Mouse (Mus musculus) lung, embryonic 14.5 days (tissue): ENCODE measurements around the gene Hist1h4i. TPM values are rescaled to one million over a fixed set of nuclear protein-coding genes. Genes with fewer than 3 reads are reported as not detected.
"Not testable (repeated sequence)": the region's sequence is repeated elsewhere in the genome, so short reads cannot be mapped to it uniquely, and the experiment has no call there.

Source experiments
- ATAC-seq: fragments of 200-750 bp; cut with Nextera tagmentation; 2 replicates; pipeline ENCODE4 v1.8.0; 2017; ENCODE audit warnings: mild to moderate bottlenecking, moderate TSS enrichment, moderate library complexity; ENCODE audit not compliant: insufficient read depth
- DNase-seq: peaks from one replicate; pipeline ENCODE4 v3.0.0-alpha.2; 2015
- H3K27ac ChIP-seq: fragments of 300-500 bp; sonication (generic); 2 replicates; pipeline ENCODE4 v1.5.1; 2014; ENCODE audit warnings: low read depth, mild to moderate bottlenecking, moderate library complexity
- H3K27me3 ChIP-seq: fragments of 300-500 bp; sonication (generic); 2 replicates; pipeline ENCODE4 v1.6.1; 2014; ENCODE audit warnings: low read length, control low read depth; ENCODE audit not compliant: insufficient read depth
- H3K36me3 ChIP-seq: fragments of 300-500 bp; sonication (generic); 2 replicates; pipeline ENCODE4 v1.6.1; 2014; ENCODE audit warnings: control low read depth; ENCODE audit not compliant: insufficient read depth
- H3K4me1 ChIP-seq: fragments of 300-500 bp; sonication (generic); 2 replicates; pipeline ENCODE4 v1.6.1; 2014; ENCODE audit warnings: antibody characterized with exemption, control low read depth; ENCODE audit not compliant: insufficient read depth
- H3K4me2 ChIP-seq: fragments of 300-500 bp; sonication (generic); 2 replicates; pipeline ENCODE4 v1.6.1; 2014; ENCODE audit warnings: mild to moderate bottlenecking
- H3K4me3 ChIP-seq: fragments of 300-500 bp; sonication (generic); 2 replicates; pipeline ENCODE4 v1.5.1; 2014; ENCODE audit warnings: low read depth, low read length
- H3K9ac ChIP-seq: fragments of 300-500 bp; sonication (generic); 2 replicates; pipeline ENCODE4 v1.6.1; 2014
- H3K9me3 ChIP-seq: fragments of 300-500 bp; sonication (generic); 2 replicates; pipeline ENCODE4 v1.6.1; 2016; ENCODE audit warnings: low read depth, low read length, control low read depth
- CTCF ChIP-seq: IDR thresholded peaks from 2 replicates; pipeline ENCODE4 v1.5.1; 2016; ENCODE audit warnings: antibody characterized with exemption, low read depth
- WGBS: fragments of 180-500 bp; shearing (Covaris S2); extraction: QIAGEN DNeasy Blood & Tissue Kit; methylation state at CpG from one replicate; pipeline ENCODE4 v1.1.7; 2014; 5-methylcytosine and 5-hydroxymethylcytosine counted together
- polyA plus RNA-seq: library from polyadenylated mRNA; unstranded; fragments of >200 nt; fragmentation: Nextera tagmentation; extraction: Ambion mirVana; gene quantifications from 2 replicates; pipeline ENCODE4 v1.2.1, GENCODE M21; 2014

Hist1h4i gene
- 26.4 and 26.7 TPM in 2 replicates for polyA plus RNA-seq

DNA sequence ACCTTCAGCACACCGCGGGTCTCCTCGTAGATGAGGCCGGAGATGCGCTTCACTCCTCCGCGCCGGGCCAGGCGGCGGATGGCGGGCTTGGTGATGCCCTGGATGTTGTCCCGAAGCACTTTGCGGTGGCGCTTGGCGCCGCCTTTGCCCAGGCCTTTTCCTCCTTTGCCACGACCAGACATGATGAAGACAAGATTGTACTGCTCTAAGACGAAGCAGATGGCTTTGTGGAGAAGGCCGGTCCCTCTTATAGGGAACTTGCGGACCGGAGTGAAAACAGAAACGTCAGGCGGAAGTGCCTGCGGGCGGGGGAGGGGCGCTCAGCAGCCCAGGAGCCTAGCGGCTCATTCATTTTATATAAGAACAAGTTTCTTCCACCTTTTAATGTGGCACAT, at the start of gene Hist1h4i:
Hist1h4i (minus strand) TSS at position 221 of the 395 bp plus-strand sequence.
- DNase-seq = peak; percentile 98
- not testable (repeated sequence) for H3K27me3 ChIP-seq, H3K4me1 ChIP-seq, H3K36me3 ChIP-seq, H3K9me3 ChIP-seq
- 0% methylated on average over 23 of the region's 27 CpGs for WGBS
- H3K4me2 ChIP-seq = peak within 1 kb of the TSS; percentile 80
- peak within 1 kb of the TSS; percentile 81 for H3K9ac ChIP-seq
- peak within 1 kb of the TSS; percentile 46 for H3K4me3 ChIP-seq
- ATAC-seq = peak; percentile 64
- peak within 1 kb of the TSS; percentile 98 for H3K27ac ChIP-seq

DNA sequence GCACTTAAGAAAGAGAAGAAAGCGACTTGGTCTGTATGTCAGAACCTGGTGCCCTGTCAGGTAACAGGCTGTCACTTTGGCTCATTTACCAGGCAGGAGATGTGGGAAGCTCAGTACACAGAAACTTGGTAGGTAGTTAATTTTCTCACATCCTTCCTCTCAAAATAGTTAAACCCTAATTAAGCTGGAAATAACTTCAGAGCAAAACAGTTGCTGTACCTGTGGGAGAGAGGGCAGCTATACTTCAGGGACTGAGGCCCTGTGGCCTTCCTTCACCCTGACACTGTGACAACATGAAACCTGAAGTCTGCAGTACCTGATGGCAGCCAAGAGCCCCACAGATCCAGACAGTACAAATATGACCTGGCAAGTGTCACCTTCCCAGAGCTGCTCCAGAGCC, 43.0 kb upstream of the Hist1h4i start, which contains the start of gene Vmn1r188:
Vmn1r188 (plus strand) TSS at position 301 of the 400 bp plus-strand sequence.
- not testable (repeated sequence) for H3K27ac ChIP-seq, H3K4me3 ChIP-seq, H3K36me3 ChIP-seq, ATAC-seq, DNase-seq, H3K4me1 ChIP-seq, H3K4me2 ChIP-seq, H3K27me3 ChIP-seq, H3K9me3 ChIP-seq, H3K9ac ChIP-seq
- 84% methylated on average over 1 of the region's 1 CpGs for WGBS

- no peak for TF ChIP-seq CTCF
- H3K4me3 ChIP-seq = no peak overlapping the region
- no peak for DNase-seq
- no peaks in the 10 kb centered on the region for H3K36me3 ChIP-seq
- H3K4me1 ChIP-seq = no peaks in the 10 kb centered on the region
- no peaks in the 10 kb centered on the region for H3K9me3 ChIP-seq
- WGBS = 31% methylated on average over 1 of the region's 1 CpGs
- no peak overlapping the region for H3K27ac ChIP-seq
- H3K27me3 ChIP-seq = no peaks in the 10 kb centered on the region
- H3K4me2 ChIP-seq = no peak overlapping the region
- ATAC-seq = no peak
- H3K9ac ChIP-seq = no peak overlapping the region
Observed at GRCm38 (mm10) chr13:22063468-22063867, 22.3 kb upstream of the Hist1h4i start.

- Histone ChIP-seq H3K4me2 (no peak overlapping the region), H3K27ac (no peak overlapping the region), H3K27me3 (no peaks in the 10 kb centered on the region), H3K36me3 (no peaks in the 10 kb centered on the region), H3K4me3 (no peak overlapping the region), H3K9ac (no peak overlapping the region), H3K4me1 (no peaks in the 10 kb centered on the region), H3K9me3 (no peaks in the 10 kb centered on the region)
- no peak for DNase-seq
- no peak for TF ChIP-seq CTCF
- 73% methylated on average over 1 of the region's 1 CpGs for WGBS
- ATAC-seq = no peak
Observed at GRCm38 (mm10) chr13:22061422-22061821, 20.3 kb upstream of the Hist1h4i start.

DNA sequence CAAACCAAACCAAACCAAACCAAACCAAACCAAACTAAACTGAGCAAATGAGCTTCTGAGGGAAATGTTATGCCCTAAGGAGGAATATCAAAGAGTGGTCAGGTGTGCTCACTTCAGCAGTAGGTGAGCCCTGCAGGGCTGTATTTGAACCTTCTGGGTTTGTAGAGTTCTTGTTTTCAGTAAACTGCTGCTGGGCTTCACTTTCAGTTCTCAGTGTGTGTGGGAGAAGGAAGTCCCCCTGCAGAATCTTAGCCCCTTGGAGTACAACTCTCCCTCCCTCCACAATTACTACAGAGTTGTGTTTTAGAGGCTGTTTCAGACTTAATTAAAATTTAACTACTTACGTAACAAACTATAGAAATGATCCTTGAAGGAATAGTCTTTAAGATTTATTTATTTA, 12.6 kb upstream of the Hist1h4i start:
- DNase-seq (no peak), ATAC-seq (no peak)
- Histone ChIP-seq H3K36me3 (no peaks in the 10 kb centered on the region), H3K9ac (no peak overlapping the region), H3K9me3 (no peaks in the 10 kb centered on the region), H3K27ac (no peak overlapping the region), H3K27me3 (no peaks in the 10 kb centered on the region), H3K4me2 (no peak overlapping the region), H3K4me1 (no peaks in the 10 kb centered on the region), H3K4me3 (no peak overlapping the region)
- WGBS = 92% methylated on average over 1 of the region's 1 CpGs
- no peak for TF ChIP-seq CTCF

DNA sequence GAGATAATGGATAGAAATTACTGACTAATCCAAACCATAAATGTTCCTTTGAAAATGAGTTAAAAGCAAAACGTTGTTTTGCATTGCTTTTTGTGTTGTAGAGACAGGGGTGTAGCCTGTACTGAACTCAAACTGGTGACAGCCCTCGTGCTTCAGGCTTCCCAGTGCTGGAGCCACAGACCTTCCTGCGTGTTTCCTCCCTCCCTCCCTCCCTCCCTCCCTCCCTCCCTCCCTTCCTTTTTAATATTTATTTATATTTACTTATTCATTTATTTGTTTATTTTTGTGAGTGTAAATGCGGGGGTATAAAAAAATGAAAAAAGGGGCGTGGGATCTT, 10.3 kb upstream of the Hist1h4i start:
- TF ChIP-seq CTCF = no peak

DNA sequence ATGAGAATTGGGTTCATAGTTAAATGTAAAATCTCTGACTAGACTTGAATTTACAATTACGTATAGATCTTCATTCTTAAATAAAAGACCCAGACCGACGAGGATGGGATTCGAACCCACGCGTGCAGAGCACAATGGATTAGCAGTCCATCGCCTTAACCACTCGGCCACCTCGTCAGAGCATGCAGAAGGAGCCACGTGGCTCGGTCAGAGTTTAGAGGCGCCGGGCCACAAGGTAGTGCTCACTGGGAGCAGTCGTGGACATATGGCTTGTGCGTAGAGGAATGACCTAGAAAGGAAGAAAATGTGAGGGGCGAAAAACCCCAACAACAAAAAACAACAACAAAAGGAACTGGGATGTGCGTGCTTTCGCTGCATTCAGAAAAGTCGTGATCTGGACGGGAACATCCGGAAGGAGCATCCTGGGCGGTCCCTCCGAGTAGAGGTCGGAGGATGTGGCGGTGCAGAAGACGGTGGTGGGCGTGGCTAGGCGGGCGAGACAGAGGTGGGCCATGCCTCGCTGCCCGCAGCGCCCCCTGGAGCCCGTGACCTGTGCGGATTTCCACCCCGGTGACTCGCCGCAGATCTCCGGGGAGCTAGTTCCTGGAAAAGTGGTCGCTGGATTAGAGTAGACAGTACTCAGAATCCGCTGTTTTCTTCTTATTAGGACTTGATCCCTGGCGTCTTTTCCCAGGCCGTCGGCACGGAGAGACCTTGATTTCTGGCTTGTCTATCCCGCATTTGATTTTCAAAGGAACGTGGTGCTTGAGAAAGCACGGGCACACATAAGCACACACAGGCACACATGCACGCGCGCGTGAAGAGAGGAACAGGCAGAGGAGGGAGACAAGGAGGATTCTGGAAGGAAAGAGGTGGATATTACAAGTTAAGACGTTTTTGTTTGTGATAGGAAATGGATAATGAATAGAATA, 9.7 kb upstream of the Hist1h4i start:
- H3K9me3 ChIP-seq = no peaks in the 10 kb centered on the region
- H3K36me3 ChIP-seq = no peaks in the 10 kb centered on the region
- peak; percentile 85 for TF ChIP-seq CTCF
- WGBS = under 1% methylated on average over 52 of the region's 52 CpGs
- H3K9ac ChIP-seq = peak overlapping the region; percentile 47
- DNase-seq (peak; percentile 97), ATAC-seq (peak; percentile 94)
- H3K27me3 ChIP-seq = no peaks in the 10 kb centered on the region
- H3K4me3 ChIP-seq = peak overlapping the region; percentile 40
- H3K4me1 ChIP-seq = no peaks in the 10 kb centered on the region
- peak overlapping the region; percentile 87 for H3K27ac ChIP-seq
- peak overlapping the region; percentile 76 for H3K4me2 ChIP-seq

More for the DNA sequence above, 10.3 kb upstream of the Hist1h4i start:
- Histone ChIP-seq H3K9ac (peak overlapping the region; percentile 47), H3K36me3 (no peaks in the 10 kb centered on the region), H3K4me1 (no peaks in the 10 kb centered on the region), H3K27me3 (no peaks in the 10 kb centered on the region), H3K9me3 (no peaks in the 10 kb centered on the region), H3K4me2 (peak overlapping the region; percentile 76), H3K27ac (peak overlapping the region; percentile 87), H3K4me3 (peak overlapping the region; percentile 40)
- 8% methylated on average over 5 of the region's 5 CpGs for WGBS
- no peak for ATAC-seq
- DNase-seq = no peak
